Mouse (Mus musculus): ENCODE data around the gene Dis3l2.

Gene Dis3l2

DNA sequence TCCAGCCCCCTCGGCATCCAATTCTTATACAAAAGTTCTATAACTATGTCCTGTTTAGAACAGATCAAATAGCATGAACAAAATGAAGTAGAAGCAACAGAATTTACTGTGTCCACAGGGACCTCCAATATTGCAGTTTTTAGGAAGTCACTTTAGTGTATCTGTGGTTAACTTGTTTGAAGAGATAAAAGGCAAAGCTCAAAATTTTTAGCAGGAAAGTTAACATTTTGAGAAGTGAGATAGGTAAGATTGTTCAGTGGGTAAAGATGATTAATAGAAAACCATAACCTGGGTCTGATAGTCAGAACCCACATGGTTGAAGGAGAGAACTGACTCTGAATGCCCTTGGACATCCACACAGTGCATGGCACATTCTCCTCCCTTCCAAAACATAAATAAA lies 32.8 kb downstream of the Dis3l2 start:
- no peak for DNase-seq

DNA sequence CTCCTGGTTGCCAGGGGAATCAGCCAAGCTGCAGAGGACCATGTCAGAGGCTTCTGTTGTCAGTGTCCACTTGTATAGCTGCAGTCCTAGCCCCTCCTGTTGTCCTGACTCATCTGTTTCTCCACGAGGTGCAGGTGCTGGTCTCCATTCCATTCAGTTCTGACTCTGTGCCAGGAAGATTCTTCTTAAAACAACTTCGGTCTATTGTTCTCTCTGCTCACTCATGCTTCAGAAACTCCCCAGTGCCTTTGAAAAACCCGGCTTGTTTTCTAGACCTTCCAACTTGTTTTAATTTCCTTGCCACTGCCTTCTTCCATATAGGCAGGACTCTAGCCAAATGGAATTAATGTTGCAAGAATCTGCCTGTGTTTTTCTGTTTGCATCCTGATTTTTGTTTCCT lies 39.3 kb downstream of the Dis3l2 start:
- DNase-seq: no peak

DNA sequence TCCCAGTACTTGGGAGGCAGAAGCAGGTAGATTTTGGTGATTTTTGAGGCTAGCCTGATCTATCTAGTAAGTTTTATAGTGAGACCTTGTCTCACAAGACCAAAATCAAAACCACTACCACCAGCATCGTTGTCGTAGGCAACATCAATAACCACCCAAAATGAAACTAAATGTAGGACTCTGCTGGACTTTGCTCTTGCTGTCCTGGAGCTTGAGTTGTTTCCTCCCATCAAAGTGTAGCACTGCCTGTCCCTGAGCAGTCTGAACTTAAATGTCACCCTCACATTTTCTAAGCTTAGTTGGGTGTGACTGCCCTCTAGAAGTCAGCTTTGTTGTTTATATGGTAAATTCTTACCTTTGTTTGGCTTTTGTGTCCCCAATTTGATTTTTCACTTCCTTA lies 43.4 kb downstream of the Dis3l2 start:
- DNase-seq: no peak

DNA sequence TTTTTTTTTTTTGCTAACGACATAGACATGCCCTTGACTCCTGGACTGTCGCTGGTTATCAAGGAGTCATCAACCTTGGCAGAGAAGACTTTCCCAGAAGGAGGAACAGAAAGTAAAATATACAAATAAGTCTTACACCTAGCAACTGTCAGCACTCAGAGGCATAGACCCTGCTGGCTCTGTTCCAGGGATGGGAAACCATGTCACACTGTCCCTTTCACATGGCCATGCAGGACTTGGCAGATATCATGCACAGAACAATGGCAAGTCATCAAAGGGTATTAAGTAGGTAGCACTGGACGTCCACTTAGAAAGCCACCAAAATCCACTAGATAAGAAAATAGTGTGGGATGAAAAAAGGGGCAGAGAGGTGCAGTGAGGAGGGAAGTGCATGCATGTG lies 46.5 kb downstream of the Dis3l2 start:
- no peak for DNase-seq

DNA sequence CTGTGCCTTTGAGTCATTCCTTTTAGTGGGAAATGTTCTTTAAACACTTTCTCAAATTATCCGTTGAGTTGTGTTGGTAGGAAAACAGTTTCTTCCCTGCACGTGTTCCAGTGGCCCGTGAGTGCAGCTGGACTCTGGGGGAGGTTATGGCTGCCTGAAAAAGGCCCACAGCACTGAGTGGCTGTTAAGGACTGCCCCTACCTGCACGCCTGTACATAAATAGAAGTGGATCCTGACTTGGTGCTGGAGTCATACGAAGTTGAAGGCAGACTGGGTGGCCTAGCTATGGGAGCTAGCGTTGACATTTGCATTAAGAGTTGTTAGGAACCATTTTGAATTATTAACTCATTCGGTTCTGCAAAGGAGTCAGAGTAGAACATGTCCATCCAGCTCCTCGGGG lies 49.8 kb downstream of the Dis3l2 start:
- no peak for DNase-seq

DNA sequence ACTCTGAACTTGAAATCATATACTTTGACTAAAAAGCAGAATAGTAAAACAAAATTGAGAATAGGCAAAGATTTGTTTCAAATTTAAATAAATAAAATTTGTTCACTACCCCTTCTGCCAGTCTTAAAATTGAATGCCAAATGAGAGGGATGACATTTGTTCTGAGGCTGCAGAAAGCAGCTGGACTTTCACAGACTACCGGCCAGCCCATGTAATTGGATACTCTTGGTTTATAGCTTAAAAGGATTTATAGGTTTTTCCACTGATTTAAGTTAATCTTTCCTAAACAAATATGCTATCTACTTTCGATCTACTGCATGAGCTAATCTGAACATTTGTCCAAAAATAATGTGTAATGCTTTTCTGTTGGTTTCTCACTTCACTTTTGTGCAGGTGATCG lies 50.7 kb downstream of the Dis3l2 start:
- DNase-seq: no peak

DNA sequence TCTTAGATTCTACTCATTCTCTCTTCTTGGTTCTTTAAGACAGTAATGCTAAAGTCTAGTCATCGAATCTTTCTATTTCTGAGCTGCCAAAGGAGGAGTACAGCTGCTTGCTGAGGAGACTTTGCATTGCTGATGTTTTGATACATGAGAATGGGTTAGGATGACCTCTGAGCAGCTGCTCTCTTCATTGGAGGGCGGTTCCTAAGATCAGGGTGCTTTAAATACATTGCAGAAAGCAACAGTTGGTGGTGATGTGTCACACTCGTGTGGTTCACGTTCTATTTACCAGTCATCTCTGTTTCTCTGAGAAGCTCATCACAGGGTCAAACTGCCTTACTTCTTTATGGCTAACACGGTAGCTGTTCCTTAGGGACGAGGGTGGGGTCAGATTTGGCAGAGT lies 54.5 kb downstream of the Dis3l2 start:
- no peak for DNase-seq

DNA sequence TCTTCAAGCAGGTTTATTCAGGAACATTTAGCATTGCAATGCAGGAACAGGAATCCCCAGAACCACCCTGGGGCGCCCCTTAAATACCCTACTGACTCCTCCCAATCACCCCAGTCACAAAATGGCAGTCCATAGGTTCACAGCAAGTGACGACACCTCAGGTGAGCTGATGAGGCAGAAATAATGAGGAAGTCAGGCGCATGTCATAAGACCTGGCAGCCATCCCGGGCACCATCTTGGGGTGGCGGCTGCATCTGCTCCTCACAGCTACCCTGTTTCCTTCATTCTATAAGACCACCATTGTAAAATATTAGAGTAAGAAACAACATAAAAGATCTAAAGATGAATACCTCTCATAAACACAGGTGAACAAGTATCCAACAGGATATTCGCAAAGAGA lies 58.6 kb downstream of the Dis3l2 start:
- no peak for DNase-seq

DNA sequence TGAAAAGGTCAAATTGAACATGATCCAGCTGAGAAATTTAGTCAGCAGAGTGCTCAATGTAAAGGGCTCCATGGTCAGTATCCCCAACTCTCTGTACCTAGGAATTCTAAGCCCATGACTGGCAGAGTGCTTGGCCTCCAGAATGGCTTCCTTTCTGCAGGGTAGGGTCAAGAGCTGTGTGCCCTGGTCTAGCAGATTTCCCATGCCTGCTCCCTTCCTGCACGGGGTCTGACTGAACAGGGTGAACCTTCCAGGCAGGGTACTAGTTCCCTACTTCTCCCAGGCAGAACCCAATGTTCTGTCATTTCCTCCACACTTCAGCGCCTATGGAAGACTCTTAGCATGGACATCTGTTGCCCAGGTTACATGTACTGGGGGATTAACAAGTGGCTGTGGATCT lies 97.6 kb downstream of the Dis3l2 start:
- DNase-seq: no peak

DNA sequence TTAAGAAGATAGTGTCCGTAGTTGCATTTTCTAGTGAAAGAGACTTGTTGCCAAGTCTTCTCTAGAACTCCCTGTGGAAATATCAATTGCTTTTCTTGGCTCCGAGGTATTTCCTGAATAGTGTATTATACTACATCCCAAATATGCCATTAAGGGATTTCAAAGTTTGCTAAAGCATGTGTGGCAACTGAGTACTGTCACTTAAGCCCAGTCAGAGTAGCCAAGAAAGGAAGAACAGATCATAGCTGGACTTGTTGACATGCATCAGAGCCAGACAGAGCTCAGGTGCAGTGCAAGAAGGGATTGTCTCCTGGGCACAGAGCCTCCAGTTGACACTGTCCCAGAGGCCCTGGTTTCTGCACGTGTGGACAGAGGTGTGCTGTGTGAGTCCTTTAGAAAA lies 108.1 kb downstream of the Dis3l2 start:
- no peak for DNase-seq

DNA sequence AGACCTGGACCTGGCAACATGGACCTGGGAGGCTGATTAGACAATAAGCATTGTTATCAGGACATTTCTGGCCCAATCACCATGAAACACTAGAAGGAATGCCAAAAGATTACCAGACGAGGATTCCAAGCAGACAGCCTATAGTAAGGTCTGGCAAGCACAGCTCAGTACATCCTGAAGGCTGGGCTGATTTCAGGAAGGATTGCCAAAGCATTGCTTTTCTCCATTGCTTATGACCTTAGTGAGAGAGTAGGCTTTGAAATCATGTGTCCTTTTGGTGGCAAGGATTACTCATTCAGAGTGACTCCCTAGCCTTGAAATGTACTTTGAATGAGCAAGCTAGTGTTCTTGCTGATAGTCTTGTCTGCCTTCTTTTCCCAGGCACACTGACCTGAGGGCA lies 118.7 kb downstream of the Dis3l2 start:
- no peak for DNase-seq

DNA sequence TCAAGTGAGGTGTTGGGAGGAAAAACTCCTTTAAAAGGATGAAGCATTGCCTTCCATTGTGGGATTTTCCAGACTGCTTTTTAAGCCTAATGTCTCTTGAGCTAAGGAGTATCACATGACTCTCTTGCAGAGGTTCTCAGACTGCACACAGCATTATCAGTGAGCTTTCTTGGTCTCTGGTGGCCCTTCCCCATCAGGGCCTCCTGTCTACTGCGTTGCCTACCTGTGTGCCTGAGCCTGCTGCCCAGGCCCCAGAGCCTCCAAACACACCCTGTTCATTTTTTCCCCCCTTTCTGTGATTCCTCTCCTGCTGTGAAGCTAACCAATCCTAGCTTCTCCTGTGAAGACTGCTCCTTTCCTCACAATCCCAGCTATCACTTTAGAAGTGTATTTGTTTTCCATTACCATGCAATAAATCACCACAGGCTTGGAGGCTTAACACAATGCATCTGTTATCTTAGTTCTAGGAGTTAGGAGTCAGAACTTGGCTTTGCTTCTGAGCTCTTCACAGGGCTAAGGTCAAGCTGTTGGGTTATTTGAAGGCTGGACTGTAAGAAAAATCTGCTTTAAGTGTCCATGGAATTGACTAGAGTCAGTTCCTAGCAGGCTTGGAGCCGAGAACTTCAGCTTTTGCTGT lies 130.9 kb downstream of the Dis3l2 start:
- DNase-seq: peak; percentile 11

DNA sequence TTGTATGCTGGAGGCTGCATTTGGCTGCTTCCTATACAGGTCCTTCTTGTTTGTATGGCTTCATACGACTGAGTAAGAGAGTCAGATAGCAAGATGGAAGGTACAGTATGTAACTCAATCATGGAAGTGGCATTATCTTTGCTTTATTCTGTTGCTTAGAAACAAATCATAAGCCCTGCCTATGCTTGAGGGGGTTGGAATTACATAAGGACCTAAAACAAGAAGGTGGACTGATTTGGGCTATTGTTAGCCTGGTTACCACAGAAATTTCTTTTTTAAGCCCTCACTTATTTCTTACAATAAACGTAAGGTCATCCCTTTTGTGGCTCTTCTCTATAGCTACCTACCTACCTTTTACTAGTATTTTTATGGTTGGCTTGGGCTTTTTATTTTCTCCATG lies 131.4 kb downstream of the Dis3l2 start:
- DNase-seq: no peak

DNA sequence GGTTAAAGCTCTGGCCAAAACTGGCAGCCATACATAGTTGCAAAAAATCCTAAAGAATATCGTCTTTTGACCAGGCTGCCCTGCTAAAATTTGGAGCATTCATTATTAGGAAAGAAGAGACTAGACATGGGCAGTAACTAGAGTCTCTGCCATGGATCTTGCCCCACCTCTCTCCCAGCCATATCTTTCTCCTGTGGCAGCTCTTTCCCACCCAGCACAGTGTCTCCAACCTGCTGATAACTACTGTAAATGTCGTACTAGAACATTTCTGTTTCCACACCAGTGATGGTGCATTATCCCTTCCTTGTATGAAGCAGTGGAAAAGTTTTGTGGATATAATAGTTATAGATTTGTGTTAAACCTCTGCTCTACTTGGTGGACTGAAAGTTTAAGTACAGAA lies 147.1 kb downstream of the Dis3l2 start:
- DNase-seq: no peak

DNA sequence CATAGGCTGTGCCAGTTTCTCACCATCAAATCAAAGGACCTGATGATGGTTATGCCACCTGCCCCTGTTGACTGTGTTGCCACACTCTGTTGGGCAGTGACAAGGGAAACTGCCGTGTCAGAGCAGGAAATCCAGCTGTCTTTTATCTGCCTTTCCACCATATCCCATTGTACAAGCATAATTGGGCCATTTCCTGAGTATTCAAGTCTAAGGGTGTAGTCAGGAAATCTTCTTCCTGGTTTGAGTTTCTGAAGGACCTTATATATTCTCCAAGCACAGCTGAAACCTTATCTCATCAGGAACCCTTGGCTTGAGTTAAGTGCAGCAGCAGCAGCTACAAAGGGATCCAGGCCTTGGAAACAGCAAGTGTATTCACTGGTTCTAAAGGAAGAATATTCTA lies 155.3 kb downstream of the Dis3l2 start:
- DNase-seq: no peak

DNA sequence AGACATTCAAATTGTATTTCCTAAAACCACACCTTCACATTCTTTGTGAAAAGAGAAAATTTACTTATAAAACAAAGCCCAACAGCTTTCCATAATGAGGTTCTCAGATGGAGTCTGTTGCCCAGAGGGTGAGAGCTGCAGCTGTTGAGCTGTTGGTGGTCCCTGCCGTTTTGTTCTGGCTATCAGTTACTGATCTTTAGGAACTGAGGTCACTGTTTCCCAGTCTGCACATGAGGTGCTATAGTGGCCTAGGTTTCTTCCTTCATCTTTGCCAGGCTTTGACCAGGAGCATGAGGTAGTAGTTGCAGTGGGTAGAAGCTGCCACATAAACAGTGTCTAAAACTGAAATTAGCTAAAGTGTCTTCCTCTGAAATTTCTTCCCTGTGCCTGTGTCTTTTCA lies 155.8 kb downstream of the Dis3l2 start:
- DNase-seq: no peak

DNA sequence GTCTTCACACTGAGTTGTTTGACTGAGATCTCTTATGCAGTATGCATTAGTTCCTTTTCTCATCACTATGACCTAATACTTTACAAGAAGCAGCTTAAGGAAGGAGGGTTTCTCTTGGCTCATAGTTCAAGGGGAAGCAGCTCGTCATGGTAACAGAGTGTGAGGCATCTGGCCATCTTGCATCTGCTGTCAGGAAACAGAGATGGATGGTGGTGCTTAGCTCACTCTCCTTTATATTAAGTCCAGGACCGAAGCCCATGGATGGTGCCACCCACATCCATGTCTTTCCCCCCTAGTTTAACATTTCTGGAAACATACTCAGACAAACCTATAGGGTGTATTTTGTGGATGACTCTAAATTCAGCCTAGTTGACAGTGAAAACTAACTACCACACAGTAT lies 170.1 kb downstream of the Dis3l2 start:
- no peak for DNase-seq

DNA sequence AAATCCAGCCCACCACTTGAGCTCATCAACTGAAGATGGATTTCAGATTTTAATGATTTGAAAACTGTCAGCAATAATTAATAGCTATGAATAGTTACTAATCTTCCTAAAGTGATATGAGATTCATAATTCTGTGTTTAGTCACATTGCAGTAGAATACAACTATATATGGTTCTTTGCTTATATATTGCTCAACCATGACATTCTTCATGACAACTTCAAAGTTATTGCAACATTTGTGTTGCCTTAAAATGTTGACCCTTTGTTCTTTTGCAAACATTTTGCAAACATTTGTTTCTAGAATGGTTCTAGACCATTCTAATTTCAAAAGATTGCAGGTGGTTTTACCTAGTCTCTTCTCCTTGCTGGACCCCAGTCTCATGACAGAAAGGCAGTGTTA lies 175.1 kb downstream of the Dis3l2 start:
- DNase-seq: no peak

DNA sequence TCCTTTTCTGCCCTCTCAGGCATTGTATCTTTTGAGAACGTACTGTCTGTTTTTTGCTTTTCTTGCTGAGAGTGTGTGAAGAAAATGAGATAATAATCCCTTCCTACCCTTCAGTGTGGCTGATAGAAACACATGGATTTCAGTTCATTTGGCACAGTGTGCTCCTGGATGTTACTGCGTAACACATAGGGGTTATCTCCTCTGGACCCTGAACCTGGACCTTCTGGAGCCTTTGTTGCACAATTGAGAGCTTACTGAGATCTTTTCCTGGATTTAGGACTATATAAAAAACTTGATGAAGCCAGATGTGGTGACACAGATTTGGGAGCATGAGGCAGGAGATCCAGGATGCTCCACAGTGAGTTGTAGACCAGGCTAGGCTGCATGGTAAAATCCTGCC lies 175.9 kb downstream of the Dis3l2 start:
- DNase-seq: no peak

DNA sequence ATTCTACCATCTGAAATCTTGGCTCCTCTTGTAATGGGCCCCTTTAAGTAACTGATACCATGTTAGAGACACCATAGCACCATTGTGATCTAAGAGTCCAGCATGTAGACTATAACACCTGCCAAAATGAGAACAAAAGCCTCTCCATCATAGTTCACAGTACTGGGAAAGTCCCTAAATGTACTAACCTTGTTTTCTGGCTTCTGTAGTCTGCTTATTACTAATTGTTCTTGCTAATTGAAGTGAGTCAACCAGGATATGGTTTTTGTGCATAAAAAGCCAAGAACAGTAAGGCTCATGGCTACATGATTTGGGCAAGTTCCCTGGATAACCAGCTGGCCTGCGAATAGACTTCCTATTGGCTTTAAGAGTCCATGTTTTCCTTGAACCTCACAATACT lies 183.5 kb downstream of the Dis3l2 start:
- DNase-seq: no peak

DNA sequence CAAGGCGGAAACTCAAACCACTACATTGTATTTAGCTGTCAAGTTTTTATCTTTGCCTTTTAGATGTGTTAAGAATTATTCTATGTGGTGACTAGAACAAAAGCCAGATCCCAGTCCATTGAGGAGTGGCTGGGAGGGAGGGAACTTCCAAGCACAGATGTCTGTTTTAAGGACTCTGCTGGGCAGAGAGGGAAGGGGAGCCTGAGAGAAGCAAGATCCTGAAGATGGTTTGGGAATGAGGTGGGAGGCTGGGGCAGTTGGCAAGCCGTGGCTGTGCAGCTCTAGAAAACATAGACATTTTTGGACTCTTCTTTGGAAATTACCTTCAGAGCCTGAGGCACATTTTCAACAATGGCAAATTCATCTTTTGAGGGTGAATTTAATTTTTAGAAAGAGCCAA lies 208.9 kb downstream of the Dis3l2 start:
- no peak for DNase-seq

DNA sequence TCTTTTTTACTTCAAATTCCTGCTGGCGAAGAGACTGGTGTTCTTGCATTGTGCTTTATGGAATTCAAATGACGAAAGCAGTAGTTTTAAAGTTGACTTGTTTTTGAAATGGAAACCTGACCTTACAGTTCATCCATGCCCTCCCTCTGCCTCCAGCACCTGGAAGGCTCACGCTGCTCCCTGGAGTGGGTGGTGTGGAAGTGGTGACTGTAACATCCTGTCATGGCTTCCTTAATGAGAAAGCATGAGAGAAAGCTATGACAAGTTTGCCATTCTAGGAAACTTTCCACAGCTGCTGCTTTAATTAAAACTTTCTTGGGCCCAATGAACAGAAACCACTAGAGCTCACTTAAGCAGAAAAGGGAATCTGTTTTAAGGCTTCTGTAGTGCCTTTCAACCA lies 210.3 kb downstream of the Dis3l2 start:
- DNase-seq: no peak

DNA sequence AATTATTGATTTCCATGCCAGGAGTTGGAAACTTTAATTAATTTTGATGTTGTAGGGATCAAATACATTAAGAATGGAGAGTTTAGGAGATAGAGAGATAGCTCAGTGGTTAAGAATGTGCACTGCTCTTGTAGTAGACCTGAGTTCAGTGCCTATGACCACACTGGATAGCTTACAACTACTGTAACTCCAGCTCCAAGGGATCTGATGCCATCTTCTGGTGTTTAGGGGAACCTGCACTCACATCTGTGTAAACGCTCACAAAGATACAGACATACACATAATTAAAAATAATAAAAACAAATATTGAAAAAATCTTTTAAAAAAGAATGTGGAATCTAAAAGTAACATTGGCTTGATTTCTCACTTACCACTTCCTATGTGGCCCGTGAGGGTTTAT lies 211.1 kb downstream of the Dis3l2 start:
- no peak for DNase-seq

DNA sequence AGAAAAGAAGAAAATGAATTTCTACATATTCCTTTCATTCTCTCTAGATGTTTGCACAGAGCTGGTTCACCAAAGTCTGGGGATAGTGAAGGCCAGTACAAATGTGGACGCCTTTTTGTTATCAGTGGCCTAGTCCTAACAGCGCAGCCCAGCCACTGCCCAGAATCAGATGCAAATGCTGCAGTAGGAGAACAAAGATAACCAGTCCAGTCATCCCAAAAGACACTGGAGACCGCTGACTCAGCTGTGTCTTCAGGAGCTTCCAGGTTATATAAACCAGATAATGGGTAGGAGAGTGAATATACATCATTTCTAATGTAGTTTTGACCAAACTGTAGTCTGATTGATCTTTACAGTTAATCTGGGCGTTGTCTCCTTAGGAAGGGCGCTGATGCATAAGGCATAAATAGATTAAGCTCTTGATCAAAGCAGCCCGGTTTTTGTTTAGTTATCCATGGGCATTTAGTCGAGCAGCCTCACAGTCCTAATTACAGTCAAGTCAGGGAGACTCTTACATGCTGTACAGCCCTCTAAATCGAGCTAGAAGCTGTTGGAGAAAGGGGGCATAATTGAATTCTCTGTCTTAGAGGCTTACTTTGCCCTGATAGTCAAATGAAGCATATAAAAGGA lies 212.9 kb downstream of the Dis3l2 start:
- no peak for DNase-seq

DNA sequence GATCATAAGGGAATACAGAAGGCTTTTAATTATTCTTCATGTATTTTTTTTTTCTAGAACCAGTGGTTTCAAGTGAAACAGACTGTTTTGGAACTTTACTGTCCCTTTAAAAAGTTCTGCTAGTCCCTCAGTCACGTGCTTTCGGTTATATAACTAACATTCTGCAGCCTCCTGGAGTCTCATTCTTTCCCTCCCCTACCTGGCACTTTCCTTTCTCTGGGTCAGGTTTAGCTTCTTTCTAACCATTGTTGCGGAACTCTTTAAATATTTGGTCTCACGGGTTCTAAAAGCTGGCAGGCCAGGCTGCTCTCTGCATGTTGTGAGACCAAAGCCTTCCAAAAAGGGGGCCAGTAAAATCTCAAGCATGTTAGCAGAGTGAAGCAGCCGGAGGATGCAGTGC lies 222.2 kb downstream of the Dis3l2 start:
- no peak for DNase-seq

All from right cerebral cortex, postnatal 25 days (tissue).